Mouse (Mus musculus): Measurements from ENCODE around the gene Olfr1513. TPM values are rescaled to one million over a fixed set of nuclear protein-coding genes. Genes with fewer than 3 reads are reported as not detected.

Gene Olfr1513
- total RNA-seq (2023): not detected

DNA sequence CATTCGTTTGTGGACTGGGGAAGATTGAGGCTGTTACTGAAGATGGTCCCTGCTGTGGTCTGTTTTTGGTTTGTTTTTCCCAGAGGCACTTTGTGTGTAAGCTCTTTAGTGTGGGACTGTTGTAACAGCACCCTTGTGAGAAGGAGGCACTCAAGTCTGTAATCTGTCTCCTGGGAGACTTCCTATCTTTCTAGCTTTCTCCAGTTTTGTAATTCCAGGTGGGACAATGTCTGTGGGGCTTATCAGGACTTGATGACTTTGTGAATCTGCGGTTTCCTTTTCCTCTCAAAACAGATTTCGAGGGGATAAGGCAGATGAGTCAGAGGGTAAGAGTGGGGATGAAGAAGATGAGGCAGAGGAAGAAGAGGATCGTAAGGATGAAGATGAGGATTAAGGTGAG, at the start of gene Olfr1513:
TSS of gene Olfr1513 (minus strand) at position 101 of the 400 bp plus-strand sequence.

GRCm38 (mm10) chr14:52397279-52397678, 41.1 kb upstream of the Olfr1513 start, which contains the start of gene Olfr1511:
Gene Olfr1511, minus strand, starts transcription at chr14:52397379.

DNA sequence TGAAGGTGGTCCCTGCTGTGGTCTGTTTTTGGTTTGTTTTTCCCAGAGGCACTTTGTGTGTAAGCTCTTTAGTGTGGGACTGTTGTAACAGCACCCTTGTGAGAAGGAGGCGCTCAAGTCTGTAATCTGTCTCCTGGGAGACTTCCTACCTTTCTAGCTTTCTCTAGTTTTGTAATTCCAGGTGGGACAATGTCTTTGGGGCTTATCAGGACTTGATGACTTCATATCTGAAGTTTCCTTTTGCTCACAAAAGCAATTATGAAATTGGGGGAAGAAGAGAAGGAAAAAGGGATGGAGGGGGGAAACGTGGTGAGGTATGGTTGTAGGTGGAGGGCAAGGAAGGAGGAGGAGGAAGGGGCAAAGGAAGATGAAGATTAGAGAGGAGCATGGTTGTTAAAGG, 22.9 kb upstream of the Olfr1513 start, which contains the start of gene Olfr1512:
TSS of gene Olfr1512 (minus strand) at position 101 of the 400 bp plus-strand sequence.

GRCm38 (mm10) chr14:52327910-52328812, 28.0 kb downstream of the Olfr1513 start, which contains the start of gene Sall2:
Gene Sall2, minus strand, starts transcription at chr14:52328762.

DNA sequence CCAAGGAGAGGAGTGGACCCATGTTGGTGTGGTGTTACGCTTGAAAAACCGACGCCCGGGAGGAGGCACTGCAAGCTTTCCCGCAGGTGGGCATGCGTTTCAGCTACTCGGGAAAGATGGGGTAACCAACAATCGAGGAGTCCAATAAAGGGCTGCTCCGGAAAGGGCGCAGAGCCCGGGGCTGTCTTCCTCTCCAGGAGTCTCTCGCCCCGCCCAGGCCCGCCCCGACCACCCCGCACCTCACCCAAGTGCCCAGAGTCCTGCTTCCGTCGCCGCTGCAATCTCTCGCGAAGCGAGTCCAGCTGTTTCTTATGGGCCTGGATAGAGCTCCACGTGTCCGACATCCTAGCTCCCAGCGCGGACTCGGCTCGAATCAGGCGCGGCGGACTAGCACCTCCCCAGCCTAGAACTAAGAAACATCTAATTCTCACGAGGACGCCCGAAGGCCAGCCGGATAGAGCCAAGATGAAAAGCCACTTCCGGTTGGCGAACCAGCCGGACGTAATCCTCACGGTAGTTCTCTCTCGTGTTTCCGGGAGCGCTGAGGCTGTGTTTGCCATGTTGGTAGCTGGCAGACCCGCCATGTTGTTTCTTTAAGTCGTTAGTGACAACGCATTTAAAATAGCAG, 51.5 kb downstream of the Olfr1513 start, which contains the start of gene Mettl3:
TSS of gene Mettl3 (minus strand) at position 485 of the 628 bp plus-strand sequence.

Other genes with a start within 250 kb of the Olfr1513 start
- 7.1 TPM for gene Rpgrip1, start 245.7 kb downstream of the Olfr1513 start, total RNA-seq (2023)
- 57.6 TPM for gene Supt16, start 159.0 kb downstream of the Olfr1513 start, total RNA-seq (2023)
- gene Chd8, start 98.6 kb downstream of the Olfr1513 start, total RNA-seq (2023): 228 TPM
- gene Tox4, start 77.3 kb downstream of the Olfr1513 start, total RNA-seq (2023): 103 TPM
- gene Rab2b, start 76.9 kb downstream of the Olfr1513 start, total RNA-seq (2023): 14.2 TPM
- 66.6 TPM for gene Mettl3, start 51.3 kb downstream of the Olfr1513 start, total RNA-seq (2023)
- 4.7 TPM for gene Sall2, start 27.6 kb downstream of the Olfr1513 start, total RNA-seq (2023)
- gene Olfr1512, start 22.8 kb upstream of the Olfr1513 start, total RNA-seq (2023): not detected
- not detected for gene Olfr1511, start 41.0 kb upstream of the Olfr1513 start, total RNA-seq (2023)
- gene Olfr1510, start 58.0 kb upstream of the Olfr1513 start, total RNA-seq (2023): not detected
- not detected for gene Olfr1509, start 86.6 kb upstream of the Olfr1513 start, total RNA-seq (2023)
- not detected for gene Olfr1508, start 111.1 kb upstream of the Olfr1513 start, total RNA-seq (2023)
- not detected for gene Olfr1507, start 139.3 kb upstream of the Olfr1513 start, total RNA-seq (2023)

Data from CD4-positive naive resting alpha-beta T cell, adult 57 days (primary cell).